Mouse (Mus musculus): ENCODE data around the gene Pdk1. TPM values are rescaled to one million over a fixed set of nuclear protein-coding genes. Genes with fewer than 3 reads are reported as not detected.

Gene Pdk1
- polyA plus RNA-seq, 1 experiment from 2014 or later = 21.5 TPM

Other genes starting within 250 kb of the Pdk1 start
- gene Itga6, start 127.6 kb upstream of the Pdk1 start, polyA plus RNA-seq (2015; fragmentation: Nextera tagmentation; extraction: Ambion mirVana) = 26.8 and 27.1 TPM in 2 replicates
- gene Rapgef4, start 108.0 kb downstream of the Pdk1 start, polyA plus RNA-seq (2015; fragmentation: Nextera tagmentation; extraction: Ambion mirVana) = 33.9 and 34.2 TPM in 2 replicates